Mouse (Mus musculus) right cerebral cortex, adult 18-20 months (tissue): ENCODE results near the gene Wdr17.
"Not testable (repeated sequence)": the region's sequence is repeated elsewhere in the genome, so short reads cannot be mapped to it uniquely, and the experiment has no call there.

Experiments
- DNase-seq: peaks from one replicate; pipeline ENCODE4 v3.0.0; 2022; ENCODE audit warnings: mixed read lengths

Gene Wdr17

GRCm38 (mm10) chr8:54791858-54792698 is 94.9 kb downstream of the Wdr17 start:
- no peak for DNase-seq

- DNase-seq, result peak; percentile 49
Measured at GRCm38 (mm10) chr8:54780134-54780942, 106.6 kb downstream of the Wdr17 start.

GRCm38 (mm10) chr8:54779317-54780133 is 107.5 kb downstream of the Wdr17 start:
- DNase-seq, result no peak

GRCm38 (mm10) chr8:54777012-54777411 is 110.0 kb downstream of the Wdr17 start:
- no peak for DNase-seq

GRCm38 (mm10) chr8:54776241-54776640 is 110.7 kb downstream of the Wdr17 start:
- DNase-seq, result no peak

- DNase-seq, result no peak
Measured at GRCm38 (mm10) chr8:54757646-54758045, 129.3 kb downstream of the Wdr17 start.

- DNase-seq, result peak; percentile 25
Measured at GRCm38 (mm10) chr8:54736660-54737312, 150.2 kb downstream of the Wdr17 start.

- DNase-seq, result no peak
Measured at GRCm38 (mm10) chr8:54724668-54725035, 162.3 kb downstream of the Wdr17 start.

GRCm38 (mm10) chr8:54723976-54724667 is 162.9 kb downstream of the Wdr17 start:
- DNase-seq, result peak; percentile 98

GRCm38 (mm10) chr8:54718515-54718914 is 168.5 kb downstream of the Wdr17 start:
- DNase-seq, result no peak

GRCm38 (mm10) chr8:54705743-54706142 is 181.2 kb downstream of the Wdr17 start:
- no peak for DNase-seq

GRCm38 (mm10) chr8:54671806-54672205 is 215.2 kb downstream of the Wdr17 start:
- no peak for DNase-seq

- DNase-seq, result peak; percentile 73
Measured at GRCm38 (mm10) chr8:54667756-54668155, 219.2 kb downstream of the Wdr17 start.

- DNase-seq, result peak; percentile 67
Measured at GRCm38 (mm10) chr8:54660675-54661074, 226.3 kb downstream of the Wdr17 start.

GRCm38 (mm10) chr8:54659703-54660102 is 227.3 kb downstream of the Wdr17 start:
- no peak for DNase-seq

- no peak for DNase-seq
Measured at GRCm38 (mm10) chr8:54638634-54639033, 248.3 kb downstream of the Wdr17 start.

- not testable (repeated sequence) for DNase-seq
Measured at GRCm38 (mm10) chr8:54616710-54617109, 270.3 kb downstream of the Wdr17 start.

- no peak for DNase-seq
Measured at GRCm38 (mm10) chr8:54610238-54610637, 276.7 kb downstream of the Wdr17 start.

GRCm38 (mm10) chr8:54609336-54609735 is 277.6 kb downstream of the Wdr17 start:
- no peak for DNase-seq

- DNase-seq, result no peak
Measured at GRCm38 (mm10) chr8:54603440-54603839, 283.5 kb downstream of the Wdr17 start.

GRCm38 (mm10) chr8:54600671-54601251 is 286.2 kb downstream of the Wdr17 start, which contains the start of gene Spata4:
Gene Spata4, plus strand, starts transcription at chr8:54600781.
- peak; percentile 40 for DNase-seq
